Mouse (Mus musculus): ENCODE measurements around the gene Nrg4.

DNA sequence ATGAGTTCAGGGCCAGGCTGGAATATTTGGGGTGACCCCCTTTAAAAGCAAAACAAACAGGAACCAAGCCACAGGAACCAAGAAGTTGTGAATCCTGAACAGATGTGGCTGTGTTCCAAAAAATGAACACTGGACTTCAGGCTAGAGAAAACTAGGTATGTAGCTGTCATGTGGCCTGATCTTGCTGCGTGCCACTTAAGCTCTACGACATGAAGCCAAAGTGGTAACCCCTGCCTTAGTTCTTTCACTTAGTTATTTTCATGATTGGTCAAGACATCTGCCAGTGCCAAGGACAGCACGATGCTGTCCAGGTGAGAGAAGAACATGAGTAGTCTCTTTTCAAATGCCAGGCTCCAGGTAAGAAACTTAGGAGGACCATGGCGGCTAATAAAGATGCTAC lies 79.7 kb downstream of the Nrg4 start:
- TF ChIP-seq MAX (IDR thresholded peaks at IDR 0.05; ENCODE audit: low read length) (no peak), PAX5 (IDR thresholded peaks at IDR 0.05; ENCODE audit: low read length) (no peak), USF2 (conservative IDR thresholded peaks at IDR 0.05; ENCODE audit: low read depth, low read length) (no peak), POLR2A (IDR thresholded peaks at IDR 0.05; ENCODE audit: low read depth, low read length) (no peak), ZC3H11A (IDR thresholded peaks at IDR 0.05; ENCODE audit: low read depth, low read length) (no peak), ZKSCAN1 (IDR thresholded peaks at IDR 0.05; ENCODE audit: borderline replicate concordance, low read depth, low read length) (no peak), MAZ (IDR thresholded peaks at IDR 0.05; ENCODE audit: low read depth, low read length) (no peak), RCOR1 (conservative IDR thresholded peaks at IDR 0.05; ENCODE audit: low read depth, low read length) (no peak)
